Mouse (Mus musculus) liver, adult (tissue): ENCODE data around the gene Prtn3.

ENCODE experiments used
- GATA4 ChIP-seq: IDR thresholded peaks from 2 replicates; pipeline ENCODE4 v1.6.1; 2014; ENCODE audit warnings: mild to moderate bottlenecking, low read length; ENCODE audit not compliant: insufficient replicate concordance

Gene Prtn3

GRCm38 (mm10) chr10:79886054-79886453, 11.8 kb downstream of the Prtn3 start, which contains the start of gene Elane:
Gene Elane, plus strand, starts transcription at chr10:79886247.
- TF ChIP-seq GATA4: no peak

- TF ChIP-seq GATA4: no peak
These were observed 12.3 kb downstream of the Prtn3 start for GRCm38 (mm10) chr10:79886611-79887010.

GRCm38 (mm10) chr10:79889386-79889785, 15.1 kb downstream of the Prtn3 start:
- TF ChIP-seq GATA4: no peak

GRCm38 (mm10) chr10:79890670-79891069, 16.4 kb downstream of the Prtn3 start, which contains the start of gene Cfd:
Gene Cfd, plus strand, starts transcription at chr10:79890853.
- TF ChIP-seq GATA4: no peak

GRCm38 (mm10) chr10:79896306-79896705, 22.0 kb downstream of the Prtn3 start:
- no peak for TF ChIP-seq GATA4

- no peak for TF ChIP-seq GATA4
These were observed 22.5 kb downstream of the Prtn3 start for GRCm38 (mm10) chr10:79896814-79897213.

- no peak for TF ChIP-seq GATA4
These were observed 23.3 kb downstream of the Prtn3 start for GRCm38 (mm10) chr10:79897316-79898245.

GRCm38 (mm10) chr10:79900951-79901410, 26.7 kb downstream of the Prtn3 start:
- no peak for TF ChIP-seq GATA4

- TF ChIP-seq GATA4: no peak
These were observed 32.4 kb downstream of the Prtn3 start for GRCm38 (mm10) chr10:79906712-79907111.

GRCm38 (mm10) chr10:79907415-79907814, 33.1 kb downstream of the Prtn3 start:
- no peak for TF ChIP-seq GATA4

- TF ChIP-seq GATA4: peak; percentile 9; the same call in 1 of the 2 replicates
These were observed 34.2 kb downstream of the Prtn3 start, which contains the start of gene Med16 for GRCm38 (mm10) chr10:79908167-79909091. Gene Med16, minus strand, starts transcription at chr10:79908923.

GRCm38 (mm10) chr10:79909092-79909922, 35.0 kb downstream of the Prtn3 start:
- TF ChIP-seq GATA4: no peak; the same call in 1 of the 2 replicates

- no peak for TF ChIP-seq GATA4
These were observed 36.3 kb downstream of the Prtn3 start, which contains the start of gene Gm26602 for GRCm38 (mm10) chr10:79910556-79910955. Gene Gm26602, plus strand, starts transcription at chr10:79910856.

GRCm38 (mm10) chr10:79912412-79912811, 38.1 kb downstream of the Prtn3 start:
- TF ChIP-seq GATA4: no peak
